ENCODE assay signal across 17 mouse cellular contexts in the genomic region with DNA sequence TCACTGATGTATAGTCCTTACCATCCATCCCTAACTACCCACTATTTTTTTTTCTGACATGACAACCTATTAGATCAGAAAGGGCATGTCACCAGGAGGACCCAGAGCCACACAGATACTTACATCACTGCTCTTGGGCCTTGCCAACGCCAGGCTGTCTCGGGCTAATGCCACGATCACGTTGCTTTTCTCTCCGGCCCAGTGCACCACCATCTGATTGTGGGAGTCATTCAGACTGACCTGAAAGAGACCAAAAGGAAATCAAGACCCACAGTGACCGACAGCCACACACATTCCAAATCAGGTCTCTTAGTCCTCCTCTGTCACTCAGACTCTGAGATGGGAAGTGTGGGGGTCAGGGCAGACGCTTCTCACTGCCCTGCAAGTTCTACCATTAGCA.
"Had no signal": no experiment of that assay in that cellular context is flagged by ENCODE, and none has a peak within 500 bp of the region (broad histone marks: within the 10 kb centered on the region; RNA-seq: fewer than 3 reads in every experiment).

No protein-coding gene starts in this region.

- H3K27me3 ChIP-seq: midbrain, embryonic 12.5 days; neural tube, embryonic 13.5 days; neural tube, embryonic 15.5 days had no signal

- DNase-seq: lung, embryonic 14.5 days; lung, postnatal 10 days; lung, postnatal 4 days; midbrain, embryonic 14.5 days; retina, postnatal 1 day; right cerebral cortex, adult 18-20 months; right cerebral cortex, postnatal 25 days; right cerebral cortex, postnatal 4 days; spleen, adult 18-20 months; thymus, adult 18-20 months; thymus, postnatal 14 days; thymus, postnatal 36 days had no signal

- H3K4me3 ChIP-seq: midbrain, embryonic 10.5 days; midbrain, embryonic 12.5 days; myocyte; neural tube, embryonic 13.5 days; neural tube, embryonic 15.5 days had no signal

- H3K27ac ChIP-seq: midbrain, embryonic 10.5 days; midbrain, embryonic 12.5 days; neural tube, embryonic 13.5 days; neural tube, embryonic 15.5 days had no signal
